Mouse (Mus musculus): ENCODE measurements around the gene Zfp109.

The Zfp109 gene

GRCm38 (mm10) chr7:24208282-24208886, 29.0 kb downstream of the Zfp109 start:
- DNase-seq (ENCODE audit: low spot score in 2 of 2): no peak

- DNase-seq (ENCODE audit: low spot score in 2 of 2): peak; percentile 58 to 75
Observed at GRCm38 (mm10) chr7:24207488-24208261, 29.7 kb downstream of the Zfp109 start.

GRCm38 (mm10) chr7:24196961-24197360, 40.4 kb downstream of the Zfp109 start:
- DNase-seq (ENCODE audit: low spot score in 2 of 2): no peak

- DNase-seq (ENCODE audit: low spot score in 2 of 2): no peak
Observed at GRCm38 (mm10) chr7:24193157-24193556, 44.2 kb downstream of the Zfp109 start.

- no peak for DNase-seq (ENCODE audit: low spot score in 2 of 2)
Observed at GRCm38 (mm10) chr7:24191361-24191760, 46.0 kb downstream of the Zfp109 start.

GRCm38 (mm10) chr7:24189571-24189944, 47.8 kb downstream of the Zfp109 start:
- DNase-seq (ENCODE audit: low spot score in 2 of 2): no peak

- no peak for DNase-seq (ENCODE audit: low spot score in 2 of 2)
Observed at GRCm38 (mm10) chr7:24188901-24189570, 48.3 kb downstream of the Zfp109 start.

GRCm38 (mm10) chr7:24187611-24188010, 49.7 kb downstream of the Zfp109 start:
- no peak for DNase-seq (ENCODE audit: low spot score in 2 of 2)

All from left cerebral cortex, adult 9 months (tissue).